Mouse (Mus musculus): ENCODE measurements at regions not wholly inside any gene's neighbourhood (a gene's known extent, or its start where the extent isn't known, plus 50 kb on each side); places are given as distances from the start of the nearest gene placed in this dataset.

GRCm38 (mm10) chr1:43633246-43633645 lies 97.2 kb upstream of the 1500015O10Rik start:
- DNase-seq (ENCODE audit: low spot score) = no peak

- DNase-seq (ENCODE audit: low spot score) = peak; percentile 5
These were observed 94.7 kb upstream of the 1500015O10Rik start for GRCm38 (mm10) chr1:43635718-43636117.

GRCm38 (mm10) chr1:43637956-43638355 lies 92.4 kb upstream of the 1500015O10Rik start:
- DNase-seq (ENCODE audit: low spot score) = no peak

GRCm38 (mm10) chr1:43672031-43672430 lies 58.4 kb upstream of the 1500015O10Rik start:
- DNase-seq (ENCODE audit: low spot score) = no peak
